ENCODE assay signal across 27 mouse cellular contexts in genomic region chr11:49267316-49267715, GRCm38 (mm10). TPM values are rescaled to one million over a fixed set of nuclear protein-coding genes. Genes with fewer than 3 reads are reported as not detected.
DNase-seq lines count a peak whose midpoint lies in the region; ATAC-seq and TF ChIP-seq lines count a peak whose summit lies in the region.
"Had no signal": no experiment of that assay in that cellular context is flagged by ENCODE, and none has a peak within 500 bp of the region (broad histone marks: within the 10 kb centered on the region; RNA-seq: fewer than 3 reads in every experiment).

No protein-coding gene starts in this region.

- H3K4me3 ChIP-seq in heart, embryonic 12.5 days: no peak overlapping the region
- H3K4me3 ChIP-seq in kidney, postnatal 0 days (replicated peaks; ENCODE audit: low read depth, low read length): no peak overlapping the region
- H3K4me3 ChIP-seq in liver, embryonic 13.5 days (replicated peaks): no peak overlapping the region
- H3K4me3 ChIP-seq: forebrain, embryonic 15.5 days; hindbrain, embryonic 10.5 days; megakaryocyte, embryonic 14.5 days; midbrain, embryonic 15.5 days; myocyte had no signal

- WGBS in heart, embryonic 12.5 days: 77% methylated on average over 10 of the region's 10 CpGs
- 80% methylated on average over 10 of the region's 10 CpGs for WGBS in kidney, postnatal 0 days
- WGBS in liver, embryonic 13.5 days (ENCODE audit: insufficient replicate concordance): 81% methylated on average over 10 of the region's 10 CpGs

- no peak for TF ChIP-seq CTCF in kidney, postnatal 0 days (IDR thresholded peaks at IDR 0.05; ENCODE audit: low read depth)

- H3K9me3 ChIP-seq in heart, embryonic 12.5 days (replicated peaks): no peaks in the 10 kb centered on the region
- H3K9me3 ChIP-seq in kidney, postnatal 0 days (replicated peaks; ENCODE audit: low read length): no peaks in the 10 kb centered on the region
- H3K9me3 ChIP-seq in liver, embryonic 13.5 days (replicated peaks): no peaks in the 10 kb centered on the region
- H3K9me3 ChIP-seq: forebrain, embryonic 15.5 days; hindbrain, embryonic 10.5 days; megakaryocyte, embryonic 14.5 days; midbrain, embryonic 15.5 days had no signal

- peak overlapping the region; percentile 71 for H3K27ac ChIP-seq in heart, embryonic 12.5 days (ENCODE audit: poor library complexity, severe bottlenecking)
- peak overlapping the region; percentile 47 for H3K27ac ChIP-seq in kidney, postnatal 0 days
- H3K27ac ChIP-seq in liver, embryonic 13.5 days: peak overlapping the region; percentile 64
- H3K27ac ChIP-seq: forebrain, embryonic 15.5 days; hindbrain, embryonic 10.5 days; hindbrain, postnatal 0 days; midbrain, embryonic 15.5 days had no signal

- ATAC-seq in heart, embryonic 12.5 days (ENCODE audit: insufficient number of reproducible peaks, low FRiP score): no peak
- ATAC-seq in kidney, postnatal 0 days (replicated peaks; ENCODE audit: low FRiP score, low read depth): no peak
- no peak for ATAC-seq in liver, embryonic 13.5 days (ENCODE audit: low read depth)
- ATAC-seq: forebrain, embryonic 15.5 days; hindbrain, postnatal 0 days; intestine, postnatal 0 days; midbrain, embryonic 15.5 days had no signal

- DNase-seq in heart, adult 9 months (ENCODE audit: low spot score in 2 of 2): no peak
- no peak for DNase-seq in kidney, postnatal 0 days (ENCODE audit: low spot score)
- no peak for DNase-seq in kidney, postnatal 25 days
- peak; percentile 43 for DNase-seq in adipocyte (ENCODE audit: low spot score)
- no peak for DNase-seq in liver, embryonic 13.5 days
- no peak for DNase-seq in spleen, postnatal 4 days (ENCODE audit: low spot score in 2 of 2)
- DNase-seq: B cell, adult 2 months; cerebellum, adult 18-20 months; cerebellum, postnatal 25 days; embryo, embryonic 11 days; gastrocnemius, postnatal 14 days; spleen, adult 18-20 months had no signal

- H3K36me3 ChIP-seq in heart, embryonic 12.5 days: peaks cover 20% of the 10 kb centered on the region
- H3K36me3 ChIP-seq in kidney, postnatal 0 days (ENCODE audit: insufficient read depth, low read length): 0 out of 2 replicates have a peak, but pooled peaks cover under 1% of the 10 kb centered on the region
- H3K36me3 ChIP-seq in liver, embryonic 13.5 days: peaks cover 28% of the 10 kb centered on the region
- H3K36me3 ChIP-seq: forebrain, embryonic 15.5 days; midbrain, embryonic 15.5 days had no signal

- H3K4me1 ChIP-seq in heart, embryonic 12.5 days (replicated peaks): peaks cover 22% of the 10 kb centered on the region
- no peaks in the 10 kb centered on the region for H3K4me1 ChIP-seq in kidney, postnatal 0 days (replicated peaks; ENCODE audit: insufficient read depth, low read length)
- H3K4me1 ChIP-seq in liver, embryonic 13.5 days (replicated peaks): peaks cover 13% of the 10 kb centered on the region
- H3K4me1 ChIP-seq: forebrain, embryonic 15.5 days; hindbrain, embryonic 10.5 days; midbrain, embryonic 15.5 days had no signal

- no peak overlapping the region for H3K9ac ChIP-seq in heart, embryonic 12.5 days
- no peak overlapping the region for H3K9ac ChIP-seq in kidney, postnatal 0 days (ENCODE audit: low read depth, low read length)
- no peak overlapping the region for H3K9ac ChIP-seq in liver, embryonic 13.5 days
- H3K9ac ChIP-seq: forebrain, embryonic 15.5 days; midbrain, embryonic 15.5 days had no signal

- H3K4me2 ChIP-seq in heart, embryonic 12.5 days: no peak overlapping the region
- no peak overlapping the region for H3K4me2 ChIP-seq in kidney, postnatal 0 days (ENCODE audit: low read length)
- no peak overlapping the region for H3K4me2 ChIP-seq in liver, embryonic 13.5 days
- H3K4me2 ChIP-seq: forebrain, embryonic 15.5 days; midbrain, embryonic 15.5 days had no signal

- no peaks in the 10 kb centered on the region for H3K27me3 ChIP-seq in heart, embryonic 12.5 days (replicated peaks)
- no peaks in the 10 kb centered on the region for H3K27me3 ChIP-seq in kidney, postnatal 0 days (ENCODE audit: insufficient read depth, low read length)
- H3K27me3 ChIP-seq in liver, embryonic 13.5 days: no peaks in the 10 kb centered on the region
- H3K27me3 ChIP-seq: forebrain, embryonic 15.5 days; megakaryocyte, embryonic 14.5 days; midbrain, embryonic 15.5 days had no signal

RNA-seq across cellular contexts. Expression of gene Olfr1393, which starts 10.8 kb away (rescaled TPM):
- polyA plus RNA-seq in heart, embryonic 12.5 days (2016; fragmentation: Nextera tagmentation; extraction: Ambion mirVana): 0.08 and 0.27 TPM in 2 replicates
- polyA plus RNA-seq in kidney, postnatal 0 days (2015; fragmentation: Nextera tagmentation; extraction: Ambion mirVana): 0.13 and 0.14 TPM in 2 replicates
- polyA plus RNA-seq in liver, embryonic 13.5 days (2015; fragmentation: Nextera tagmentation; extraction: Ambion mirVana): not detected in 2 replicates
- polyA plus RNA-seq: forebrain, embryonic 15.5 days; hindbrain, embryonic 10.5 days; intestine, postnatal 0 days; limb, embryonic 11.5 days; midbrain, embryonic 15.5 days; myocyte; neural tube, embryonic 14.5 days; stomach, embryonic 14.5 days; thymus, postnatal 0 days had no signal

RNA-seq across cellular contexts. Expression of gene Olfr1392, which starts 17.8 kb away (rescaled TPM):
- polyA plus RNA-seq in heart, embryonic 12.5 days (2016; fragmentation: Nextera tagmentation; extraction: Ambion mirVana): not detected in 2 replicates
- 0.06 and 0.07 TPM in 2 replicates for polyA plus RNA-seq in kidney, postnatal 0 days (2015; fragmentation: Nextera tagmentation; extraction: Ambion mirVana)
- polyA plus RNA-seq in liver, embryonic 13.5 days (2015; fragmentation: Nextera tagmentation; extraction: Ambion mirVana): not detected in 2 replicates
- polyA plus RNA-seq: forebrain, embryonic 15.5 days; hindbrain, postnatal 0 days; limb, embryonic 11.5 days; lung, embryonic 16.5 days; myocyte; neural tube, embryonic 14.5 days; thymus, postnatal 0 days had no signal

RNA-seq across cellular contexts. Expression of gene Mgat1, which starts 23.3 kb away (rescaled TPM):
- polyA plus RNA-seq in heart, embryonic 12.5 days (2016; fragmentation: Nextera tagmentation; extraction: Ambion mirVana): 45.7 TPM in 2 replicates
- 75.2 and 82.7 TPM in 2 replicates for polyA plus RNA-seq in kidney, postnatal 0 days (2015; fragmentation: Nextera tagmentation; extraction: Ambion mirVana)
- 32.0 and 32.6 TPM in 2 replicates for polyA plus RNA-seq in liver, embryonic 13.5 days (2015; fragmentation: Nextera tagmentation; extraction: Ambion mirVana)

RNA-seq across cellular contexts. Expression of gene Olfr10, which starts 37.2 kb away (rescaled TPM):
- polyA plus RNA-seq in heart, embryonic 12.5 days (2016; fragmentation: Nextera tagmentation; extraction: Ambion mirVana): not detected in 2 replicates
- polyA plus RNA-seq in kidney, postnatal 0 days (2015; fragmentation: Nextera tagmentation; extraction: Ambion mirVana): not detected in 2 replicates
- polyA plus RNA-seq in liver, embryonic 13.5 days (2015; fragmentation: Nextera tagmentation; extraction: Ambion mirVana): not detected in 2 replicates
- polyA plus RNA-seq: embryonic facial prominence, embryonic 14.5 days; forebrain, embryonic 15.5 days; hindbrain, embryonic 10.5 days; hindbrain, postnatal 0 days; intestine, postnatal 0 days; large intestine, adult 2 months; limb, embryonic 11.5 days; lung, embryonic 16.5 days; midbrain, embryonic 15.5 days; myocyte; neural tube, embryonic 14.5 days; stomach, embryonic 14.5 days; thymus, postnatal 0 days had no signal

RNA-seq across cellular contexts. Expression of gene Olfr1391, which starts 55.2 kb away (rescaled TPM):
- polyA plus RNA-seq in heart, embryonic 12.5 days (2016; fragmentation: Nextera tagmentation; extraction: Ambion mirVana): not detected in 2 replicates
- polyA plus RNA-seq in kidney, postnatal 0 days (2015; fragmentation: Nextera tagmentation; extraction: Ambion mirVana): not detected in 2 replicates
- not detected in 2 replicates for polyA plus RNA-seq in liver, embryonic 13.5 days (2015; fragmentation: Nextera tagmentation; extraction: Ambion mirVana)
- polyA plus RNA-seq: embryonic facial prominence, embryonic 14.5 days; forebrain, embryonic 15.5 days; hindbrain, embryonic 10.5 days; hindbrain, postnatal 0 days; intestine, postnatal 0 days; large intestine, adult 2 months; limb, embryonic 11.5 days; lung, embryonic 16.5 days; midbrain, embryonic 15.5 days; myocyte; neural tube, embryonic 14.5 days; stomach, embryonic 14.5 days; thymus, postnatal 0 days had no signal
